Mouse (Mus musculus) spleen, embryonic (tissue): ENCODE results near the gene Prdm10.

Source experiments
- CTCF ChIA-PET: fragments of 350-600 bp; sonication (Branson Sonifier 250); formaldehyde crosslinking; loops from one replicate; lab custom pipeline; 2022; lab: Charles Lee

Prdm10 gene

DNA sequence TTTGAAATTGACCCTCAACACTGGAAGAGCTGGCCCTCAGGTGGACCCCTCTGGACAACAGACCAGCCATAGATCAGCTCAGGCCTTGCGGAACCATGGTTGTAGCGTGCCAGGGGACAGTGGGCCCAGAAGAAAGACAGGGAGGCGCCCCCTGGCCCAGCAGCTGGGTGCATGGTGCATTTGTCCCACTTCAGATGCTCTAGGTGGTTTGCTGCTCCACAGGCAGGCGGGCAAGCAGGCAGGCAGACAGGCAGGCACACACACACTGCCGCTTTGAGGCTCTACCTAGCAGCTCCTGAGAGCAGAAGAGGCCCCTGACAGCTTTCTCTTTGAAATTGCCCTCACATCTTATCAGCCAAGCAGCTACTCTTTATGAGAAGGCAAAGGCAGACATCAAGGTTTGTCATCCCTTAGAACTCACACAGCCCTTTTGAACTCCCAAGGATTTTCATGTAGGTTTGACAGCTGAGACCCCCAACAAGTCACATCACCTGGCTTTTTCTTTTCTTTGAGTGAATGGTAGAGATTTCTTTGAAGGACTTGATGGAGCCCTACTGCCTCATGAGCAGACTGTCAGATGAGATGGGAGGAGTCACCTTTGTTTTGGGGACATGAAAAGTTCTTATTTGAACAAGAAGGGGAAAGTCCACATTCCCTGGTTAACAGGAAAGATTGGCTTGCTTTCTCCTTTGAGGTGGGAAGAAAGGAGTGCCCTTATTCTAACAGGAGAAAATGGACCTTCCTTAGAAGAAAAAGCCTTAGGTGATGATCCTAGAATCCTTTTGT is 21.4 kb downstream of the Prdm10 start:
- CTCF ChIA-PET, result interaction anchor here (0.6 kb wide), 1 partner anchor 21 kb away, joined by 8 read pairs; the partner anchor contains the start of gene Prdm10

DNA sequence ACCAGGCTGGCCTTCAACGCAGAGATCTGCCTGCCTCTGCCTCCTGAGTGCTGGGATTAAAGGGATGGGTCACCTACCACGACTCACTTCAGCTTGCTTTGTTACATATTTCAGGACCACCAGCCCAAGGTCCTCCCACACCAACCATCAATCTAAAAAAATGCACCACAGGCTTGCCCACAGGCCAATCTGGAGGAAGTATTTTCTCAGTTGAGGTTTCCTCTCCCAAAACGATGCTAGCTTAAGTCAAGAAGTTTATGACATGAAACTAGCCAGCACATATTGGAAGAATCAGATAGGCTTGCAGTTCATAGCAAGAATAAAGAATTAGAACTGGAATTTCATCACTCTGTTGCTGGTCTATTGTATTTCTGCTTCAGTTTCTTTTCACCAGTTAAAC is 24.0 kb downstream of the Prdm10 start:
- CTCF ChIA-PET, result no interaction called here

DNA sequence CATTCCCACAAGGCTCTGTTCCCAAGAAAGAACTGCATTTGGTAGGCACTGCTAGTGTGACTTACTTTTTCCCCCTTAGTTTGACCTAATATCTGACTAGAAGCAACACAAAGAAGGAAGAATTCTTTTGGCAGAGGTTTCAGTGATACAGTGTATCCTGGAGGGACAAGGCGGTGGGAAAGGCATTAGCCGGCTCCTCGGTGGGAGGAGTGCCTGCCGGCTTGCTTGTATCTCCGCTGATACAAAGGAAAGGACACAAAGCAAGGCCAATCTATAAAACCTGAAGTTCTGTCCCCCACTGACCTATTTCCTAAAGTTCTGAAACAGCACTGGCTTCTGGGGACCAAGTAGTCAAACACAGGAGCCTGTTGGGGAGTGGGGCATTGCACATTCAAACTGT is 24.8 kb downstream of the Prdm10 start:
- CTCF ChIA-PET, result no interaction called here

DNA sequence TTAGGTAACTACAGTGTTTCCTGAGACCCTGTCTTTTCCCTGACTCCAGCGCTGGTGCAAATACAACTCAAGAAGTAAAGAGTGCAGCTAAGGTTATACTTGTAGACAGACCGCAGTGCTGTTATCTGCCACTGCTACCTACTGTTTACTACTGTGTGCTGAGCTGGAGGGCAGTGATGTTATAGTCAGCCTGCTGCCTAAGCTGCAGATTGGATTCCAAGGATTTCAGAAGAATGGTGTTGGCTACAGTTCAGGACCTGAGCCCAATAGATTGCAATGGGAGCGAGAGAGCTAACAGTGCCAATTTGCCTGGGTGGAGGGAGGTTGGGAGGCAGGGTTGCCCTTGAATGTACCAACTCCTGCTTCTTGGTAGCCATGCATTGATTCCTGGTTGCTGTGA is 25.5 kb downstream of the Prdm10 start:
- CTCF ChIA-PET, result no interaction called here

DNA sequence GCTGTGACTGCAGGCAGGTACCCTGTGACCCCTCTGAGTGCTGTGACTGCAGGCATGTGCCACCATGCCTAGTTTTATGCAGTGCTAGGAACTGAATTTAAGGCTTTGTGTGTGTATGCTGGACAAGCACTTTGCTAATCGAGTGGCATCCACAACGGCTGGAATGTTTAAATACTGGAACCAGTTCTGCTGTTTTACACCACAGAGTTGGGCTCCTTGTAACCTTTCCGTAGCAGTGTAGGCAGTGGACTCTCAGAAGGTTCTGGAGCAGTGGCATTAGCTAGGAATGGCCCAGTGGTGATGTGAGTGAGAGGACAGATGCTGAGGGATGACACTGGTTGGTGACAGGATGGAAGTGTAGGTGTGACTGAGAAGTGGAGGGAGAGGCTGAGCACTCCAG is 26.9 kb downstream of the Prdm10 start:
- CTCF ChIA-PET, result no interaction called here

DNA sequence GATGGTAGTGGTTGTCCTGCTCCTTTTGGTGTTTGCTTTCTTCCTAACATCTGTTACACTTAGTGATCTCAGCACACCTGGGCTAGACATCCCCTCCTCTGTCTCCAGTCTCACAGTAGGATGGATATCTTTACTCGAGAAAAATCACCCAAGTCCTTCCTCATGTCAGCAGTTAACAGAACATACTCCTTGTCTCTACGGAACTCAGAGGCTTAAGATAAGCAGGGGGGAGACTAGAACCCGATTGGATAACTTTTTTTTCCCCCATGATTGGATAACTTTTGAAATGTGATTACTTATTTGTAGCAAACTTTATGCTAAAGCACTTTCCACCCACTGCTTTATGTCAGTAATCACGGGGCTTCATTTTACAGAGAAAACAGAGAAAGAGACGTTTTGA is 28.7 kb downstream of the Prdm10 start:
- CTCF ChIA-PET, result interaction anchor here (0.6 kb wide), 1 partner anchor 326 kb away, joined by 3 read pairs; no protein-coding TSS in a partner anchor

DNA sequence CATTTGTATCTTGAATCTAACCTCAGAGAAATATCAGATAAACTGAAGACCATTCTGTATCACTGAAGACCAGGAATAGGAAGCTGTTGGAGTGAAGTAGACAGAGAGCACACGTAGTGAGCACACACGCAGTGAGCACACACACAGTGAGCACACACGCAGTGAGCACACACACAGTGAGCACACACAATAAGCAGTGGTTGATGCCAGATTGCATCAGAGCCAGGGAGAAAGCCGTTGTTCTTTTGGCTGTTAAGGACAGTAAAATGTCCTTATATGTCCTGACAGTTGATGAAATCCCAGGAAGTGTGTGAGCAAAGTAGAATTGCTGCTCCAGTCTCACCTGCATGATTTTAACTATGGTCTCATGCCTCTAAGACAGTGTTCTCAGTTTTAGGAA is 30.3 kb downstream of the Prdm10 start:
- CTCF ChIA-PET, result no interaction called here

DNA sequence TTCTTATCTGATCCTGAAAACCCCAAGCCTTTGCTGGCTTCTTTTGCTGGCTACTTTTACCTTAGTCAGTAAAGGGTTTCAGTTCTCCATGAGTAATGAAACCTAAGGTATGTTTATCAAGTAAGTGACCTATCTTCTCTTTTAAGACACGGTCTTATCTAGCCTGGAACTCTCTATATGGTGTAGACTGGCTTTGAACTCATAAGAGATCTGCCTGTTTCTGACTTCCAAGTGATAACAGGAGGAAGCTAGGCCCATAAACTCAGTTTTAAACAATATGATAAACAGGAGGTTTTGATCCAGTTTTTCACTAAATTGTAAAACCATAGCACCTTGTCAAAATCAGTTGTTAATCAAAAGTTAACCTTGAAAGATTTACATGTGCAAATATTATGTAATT is 33.5 kb downstream of the Prdm10 start:
- CTCF ChIA-PET, result no interaction called here

DNA sequence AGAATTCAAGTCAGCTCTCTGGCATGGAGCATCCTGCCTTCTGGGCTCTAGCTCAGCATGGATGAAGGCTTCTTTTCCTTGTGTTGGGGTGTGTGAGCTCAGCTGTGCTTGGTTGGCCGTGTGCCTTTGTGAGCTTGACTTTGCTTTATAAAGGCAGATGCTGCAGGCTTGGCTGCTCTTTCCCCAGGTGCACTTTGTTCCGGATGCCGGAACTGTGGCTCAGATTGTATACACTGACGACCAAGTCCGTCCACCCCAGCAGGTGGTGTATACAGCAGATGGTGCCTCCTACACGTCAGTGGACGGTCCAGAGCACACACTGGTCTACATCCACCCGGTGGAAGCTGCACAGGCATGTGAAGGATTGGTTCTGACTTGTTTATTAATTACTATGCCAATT is 35.6 kb downstream of the Prdm10 start:
- CTCF ChIA-PET, result interaction anchor here (0.5 kb wide), 1 partner anchor 31 kb away, joined by 4 read pairs; no protein-coding TSS in a partner anchor

DNA sequence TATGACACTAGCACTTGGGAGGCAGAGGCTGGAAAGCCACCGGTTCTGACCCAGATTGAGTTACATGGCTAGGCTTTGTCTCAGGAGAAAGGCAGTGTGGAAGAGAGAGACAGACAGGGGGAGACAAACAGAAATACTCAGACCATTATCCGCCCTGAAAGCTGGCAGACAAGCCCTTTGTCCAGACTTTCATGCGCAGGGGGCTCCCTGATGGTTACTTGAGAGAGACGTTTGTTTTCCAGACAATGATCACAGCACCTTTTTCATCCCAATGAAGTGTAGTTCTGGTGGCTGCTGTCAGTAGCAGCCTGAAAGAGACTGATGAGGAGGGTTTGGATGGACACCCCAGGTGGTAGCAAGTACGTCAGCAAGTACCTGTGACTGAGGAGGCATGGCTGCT is 38.6 kb downstream of the Prdm10 start:
- CTCF ChIA-PET, result no interaction called here

DNA sequence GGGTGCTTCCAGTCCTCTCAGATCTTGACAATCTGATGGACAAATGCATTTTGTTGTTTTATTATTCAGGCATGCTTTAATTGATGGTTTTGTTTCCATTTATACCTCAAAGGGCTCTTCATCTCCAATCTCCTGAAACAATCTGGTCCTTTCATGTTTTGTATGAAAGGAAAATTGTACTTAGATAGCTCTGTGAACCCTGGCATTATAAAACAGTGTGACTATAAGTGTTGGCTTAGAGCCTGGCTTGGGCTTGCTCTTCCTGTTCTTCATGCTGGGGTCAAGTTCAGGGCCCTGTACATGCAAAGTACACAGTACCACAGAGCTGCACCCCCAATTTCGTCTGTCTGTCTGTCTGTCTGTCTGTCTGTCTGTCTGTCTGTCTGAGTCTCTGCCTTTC is 40.4 kb downstream of the Prdm10 start:
- CTCF ChIA-PET, result no interaction called here

DNA sequence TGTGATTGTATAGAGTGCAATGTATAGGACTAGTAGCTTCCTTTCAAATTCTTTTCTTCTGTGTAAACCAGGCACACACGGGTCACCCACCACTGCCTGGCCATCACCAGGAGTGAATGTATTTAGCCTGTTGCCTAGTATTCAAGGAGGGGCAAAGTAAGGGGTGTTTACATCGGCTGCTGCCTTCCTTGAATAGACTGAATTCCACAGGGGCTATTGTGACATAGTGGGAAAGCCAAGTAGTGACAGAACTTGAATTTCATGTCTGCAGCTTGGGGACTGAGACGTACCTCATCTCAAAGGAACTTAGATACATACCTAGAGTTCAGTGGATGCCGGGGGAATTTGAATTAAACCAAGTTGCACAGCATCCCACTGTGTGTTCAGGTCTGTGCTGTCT is 41.2 kb downstream of the Prdm10 start:
- CTCF ChIA-PET, result no interaction called here

DNA sequence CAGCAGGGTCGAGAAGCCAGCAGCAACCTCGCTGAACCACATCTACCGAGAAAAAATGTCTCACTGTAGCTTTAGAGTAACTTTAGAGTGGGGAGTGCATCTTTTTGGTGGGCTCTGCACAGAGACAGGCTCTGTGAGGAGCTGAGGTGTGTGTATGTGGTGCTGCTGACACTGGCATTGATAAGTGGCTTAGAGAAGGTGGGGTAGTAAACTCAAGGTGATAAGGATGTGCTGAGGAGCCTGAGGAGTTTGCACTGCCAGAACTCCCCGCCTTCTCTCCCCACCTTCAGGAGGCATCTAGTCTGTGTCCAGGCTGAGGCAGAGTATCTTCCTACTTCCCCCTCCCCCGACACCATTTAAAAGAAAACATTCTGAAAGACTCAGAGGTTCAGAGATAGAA is 41.8 kb downstream of the Prdm10 start:
- CTCF ChIA-PET, result no interaction called here

DNA sequence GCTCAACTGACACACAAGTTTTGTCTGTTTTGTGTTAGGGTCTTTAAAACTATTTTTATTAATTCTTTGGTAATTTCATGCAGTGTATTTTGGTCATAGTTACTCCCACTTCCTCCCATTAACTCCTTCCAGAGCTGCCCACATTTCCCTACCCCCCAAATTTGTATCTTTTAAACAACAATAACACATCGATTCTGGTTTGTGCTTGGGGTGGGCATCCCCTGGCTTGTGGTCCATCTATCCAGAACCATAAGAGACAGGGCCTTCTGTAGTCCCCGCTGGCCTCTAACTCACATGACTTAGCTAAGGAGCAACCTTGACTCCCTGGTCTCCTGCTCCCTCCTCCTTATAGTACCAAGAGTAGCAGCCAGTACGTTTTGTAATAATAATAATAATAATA is 50.5 kb downstream of the Prdm10 start:
- CTCF ChIA-PET, result no interaction called here

DNA sequence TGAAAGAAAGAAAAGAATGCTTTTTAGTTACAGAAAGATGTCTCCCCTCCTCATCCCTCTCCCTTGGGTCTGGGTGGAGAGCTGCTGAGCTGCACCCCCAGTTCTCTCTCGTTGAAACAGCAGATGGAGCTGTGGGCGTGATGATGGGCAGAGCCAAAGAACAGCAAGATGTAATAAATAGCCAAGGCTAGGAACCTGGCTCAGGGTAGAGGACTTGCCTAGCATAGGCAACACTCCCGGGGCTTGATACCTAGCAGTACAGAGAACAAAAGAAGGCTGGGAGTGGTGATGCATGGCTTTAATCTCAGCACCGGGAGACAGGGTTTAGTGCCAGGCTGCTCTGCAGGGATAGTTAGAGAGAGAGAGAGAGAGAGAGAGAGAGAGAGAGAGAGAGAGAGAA is 50.9 kb downstream of the Prdm10 start:
- CTCF ChIA-PET, result no interaction called here

DNA sequence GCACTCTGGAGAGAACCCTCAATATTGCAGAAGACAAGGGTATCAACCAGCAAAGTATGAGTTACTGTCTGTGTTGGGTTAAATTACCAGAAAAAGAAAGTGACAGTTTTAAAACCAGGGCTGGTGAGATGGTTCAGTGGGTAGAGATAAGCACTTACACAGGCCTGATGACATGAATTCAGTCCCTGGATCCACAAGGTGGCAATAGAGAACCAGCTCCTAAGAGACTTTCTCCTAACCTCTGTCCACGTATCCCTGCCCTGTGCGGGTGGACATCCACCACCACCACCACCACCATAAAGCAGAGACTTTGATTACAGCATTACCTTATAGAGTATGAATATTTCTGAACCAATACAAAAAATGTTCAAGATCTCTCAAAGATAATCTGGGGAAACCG is 51.6 kb downstream of the Prdm10 start:
- CTCF ChIA-PET, result no interaction called here

DNA sequence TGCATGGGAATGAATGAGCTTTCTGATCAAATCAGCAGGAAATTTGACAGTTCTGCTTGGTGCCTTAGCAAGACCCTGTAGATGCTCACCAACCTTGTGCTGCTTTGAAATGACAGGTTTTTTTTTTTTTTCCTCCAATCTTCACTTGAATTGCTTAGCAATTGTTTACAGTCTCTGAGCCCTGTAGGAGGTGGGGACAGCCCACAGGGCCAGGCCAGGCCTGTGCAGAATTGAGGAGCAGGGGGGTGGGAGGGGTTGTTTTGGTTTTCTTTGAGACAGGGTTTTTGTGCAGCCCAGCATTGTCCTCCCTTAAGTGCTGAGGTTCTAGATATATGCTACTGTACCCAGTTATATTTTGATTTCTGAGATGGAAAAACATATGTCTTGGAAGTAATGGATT is 52.5 kb downstream of the Prdm10 start:
- CTCF ChIA-PET, result no interaction called here

DNA sequence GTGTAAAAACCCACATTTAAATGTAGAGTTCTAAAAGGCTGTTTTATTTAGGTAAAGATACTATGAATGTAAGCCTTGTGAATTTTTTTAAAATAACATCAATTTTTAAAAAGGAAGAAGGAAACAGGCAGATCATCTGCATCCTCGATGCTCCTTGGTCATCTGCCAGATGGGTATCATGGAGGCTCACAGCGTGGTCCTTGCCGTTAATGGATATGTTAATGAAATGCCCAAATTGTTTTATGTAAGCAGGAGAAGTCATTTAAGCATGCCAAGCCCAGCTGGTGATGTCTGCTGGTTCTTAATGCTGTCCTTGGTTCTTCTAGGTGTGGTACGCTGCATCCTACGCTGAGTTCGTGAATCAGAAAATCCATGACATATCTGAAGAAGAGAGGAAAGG is 54.7 kb downstream of the Prdm10 start:
- CTCF ChIA-PET, result no interaction called here

DNA sequence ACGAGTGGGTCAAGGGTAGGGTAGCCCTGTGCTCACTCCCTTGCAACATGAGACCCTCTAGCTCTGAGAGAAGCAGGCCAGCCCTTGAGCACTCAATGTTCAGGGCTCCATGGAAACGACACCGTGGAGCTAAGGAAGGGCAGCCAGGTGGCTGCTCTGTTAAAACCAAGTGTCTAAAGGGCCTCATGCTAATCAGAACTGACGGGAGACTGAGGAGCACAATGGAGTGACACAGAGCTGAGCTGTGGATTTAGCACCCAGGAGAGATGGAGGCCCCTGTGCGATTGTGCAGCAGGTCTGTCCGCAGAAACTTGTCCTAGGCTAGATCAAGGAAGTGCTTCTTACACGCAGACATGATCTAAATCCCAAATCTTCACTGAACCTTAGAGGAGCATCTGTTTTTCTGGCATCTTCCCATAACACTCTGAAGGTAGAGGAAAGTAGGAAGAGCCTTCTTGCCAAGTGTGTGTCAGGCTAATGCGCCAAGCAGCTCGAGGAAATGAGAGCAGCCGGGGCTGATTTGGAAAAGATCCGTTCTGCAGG is 64.0 kb downstream of the Prdm10 start:
- CTCF ChIA-PET, result no interaction called here

DNA sequence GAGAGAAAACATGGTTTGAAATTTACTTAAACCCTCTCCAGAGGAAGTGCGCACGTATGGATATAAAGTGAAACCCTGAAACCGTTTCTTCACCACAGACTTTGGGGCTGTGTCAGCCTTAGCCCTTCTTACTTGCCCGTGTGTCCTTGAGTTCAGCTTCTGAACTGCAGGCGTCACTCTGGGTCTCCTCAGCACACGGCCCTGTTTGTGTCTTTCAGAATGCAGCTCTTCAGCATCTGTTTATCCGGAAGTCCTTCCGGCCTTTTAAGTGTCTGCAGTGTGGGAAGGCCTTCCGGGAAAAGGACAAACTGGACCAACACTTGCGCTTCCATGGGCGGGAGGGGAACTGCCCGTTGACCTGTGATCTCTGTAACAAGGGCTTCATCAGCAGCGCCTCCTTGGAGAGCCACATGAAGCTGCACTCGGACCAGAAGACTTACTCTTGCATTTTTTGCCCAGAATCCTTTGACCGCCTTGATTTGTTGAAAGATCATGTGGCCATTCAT is 66.3 kb downstream of the Prdm10 start:
- CTCF ChIA-PET, result no interaction called here

DNA sequence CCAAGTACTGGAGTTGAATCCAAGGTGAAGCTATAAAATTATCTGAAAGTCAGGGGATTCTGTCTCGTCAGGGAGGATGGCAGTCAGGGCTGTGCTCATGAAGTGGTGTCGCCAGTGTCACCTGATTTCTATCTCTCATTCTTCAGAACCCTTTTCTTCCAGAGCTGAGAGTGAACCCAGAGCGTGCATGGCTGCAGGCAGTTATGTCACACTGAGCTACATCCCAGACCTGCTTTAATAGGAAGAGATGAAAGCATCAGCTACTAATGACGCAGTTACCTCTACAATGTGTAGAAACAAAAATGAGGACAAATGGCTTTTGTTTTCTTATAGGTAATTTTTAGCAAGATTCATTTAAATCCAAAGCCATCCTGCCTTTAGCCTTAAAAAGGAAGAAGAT is 68.1 kb downstream of the Prdm10 start:
- CTCF ChIA-PET, result no interaction called here

DNA sequence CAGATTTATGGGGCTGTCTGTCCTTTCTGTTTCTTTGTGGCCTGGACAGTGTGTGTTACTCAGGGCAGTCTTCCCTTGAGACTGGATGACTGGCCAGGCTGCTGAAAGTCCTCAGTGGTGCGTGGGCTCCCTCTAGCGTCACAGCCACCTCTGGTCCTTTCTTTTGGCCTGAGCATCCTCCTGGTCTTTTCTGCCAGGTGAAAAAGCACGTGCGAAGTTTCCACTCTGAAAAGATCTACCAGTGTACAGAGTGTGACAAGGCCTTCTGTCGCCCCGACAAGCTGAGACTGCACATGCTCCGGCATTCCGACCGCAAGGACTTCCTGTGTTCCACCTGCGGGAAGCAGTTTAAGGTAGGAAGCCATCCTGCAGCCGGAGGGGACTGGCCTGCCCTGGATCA is 68.6 kb downstream of the Prdm10 start:
- CTCF ChIA-PET, result no interaction called here

DNA sequence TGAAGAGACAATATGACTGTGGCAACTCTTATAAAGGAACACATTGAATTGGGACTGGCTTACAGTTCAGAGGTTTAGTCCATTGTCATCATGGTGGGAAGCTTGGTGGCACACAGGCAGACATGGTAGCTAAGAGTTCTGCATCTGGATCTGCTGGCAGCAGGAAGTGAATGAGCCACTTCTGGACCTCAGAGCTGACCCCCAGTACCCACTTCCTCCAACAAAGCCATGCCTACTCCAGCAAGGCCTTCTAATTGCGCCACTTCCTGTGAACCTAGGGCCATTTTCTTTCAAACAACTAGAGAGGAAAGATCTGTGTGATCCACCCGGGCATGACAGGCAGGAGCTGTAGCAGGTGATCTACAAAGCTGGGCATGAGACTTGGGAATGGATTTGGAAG is 72.4 kb downstream of the Prdm10 start:
- CTCF ChIA-PET, result no interaction called here
